Mouse (Mus musculus) urinary bladder, postnatal 4 days (tissue): ENCODE data around the gene Mrnip.

Experiments
- DNase-seq, 2 experiments: peaks; one replicate each; pipeline ENCODE4 v3.0.0; 2021 to 2022; ENCODE audit warnings: low spot score in 2 of 2

The Mrnip gene

DNA sequence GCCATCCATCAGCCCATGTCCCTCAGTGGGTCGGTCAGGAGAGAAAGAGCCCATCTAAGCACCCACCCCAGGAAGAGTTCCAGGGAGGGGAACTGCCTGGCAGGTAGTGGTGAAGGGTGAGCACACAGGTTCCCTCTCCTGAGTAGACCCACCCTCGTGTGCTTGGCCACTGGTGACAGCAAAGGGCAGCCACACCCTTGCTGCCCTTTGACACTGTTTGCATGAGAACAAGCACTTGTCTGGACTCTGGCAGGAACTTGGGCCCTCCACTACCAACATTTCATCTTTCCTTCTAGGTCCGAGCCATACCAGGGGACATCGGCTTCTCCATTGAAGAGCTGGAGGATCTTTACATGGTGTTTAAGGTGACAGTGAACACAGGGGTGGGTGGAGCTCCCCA lies 14.9 kb upstream of the Mrnip start:
- no peak for DNase-seq

DNA sequence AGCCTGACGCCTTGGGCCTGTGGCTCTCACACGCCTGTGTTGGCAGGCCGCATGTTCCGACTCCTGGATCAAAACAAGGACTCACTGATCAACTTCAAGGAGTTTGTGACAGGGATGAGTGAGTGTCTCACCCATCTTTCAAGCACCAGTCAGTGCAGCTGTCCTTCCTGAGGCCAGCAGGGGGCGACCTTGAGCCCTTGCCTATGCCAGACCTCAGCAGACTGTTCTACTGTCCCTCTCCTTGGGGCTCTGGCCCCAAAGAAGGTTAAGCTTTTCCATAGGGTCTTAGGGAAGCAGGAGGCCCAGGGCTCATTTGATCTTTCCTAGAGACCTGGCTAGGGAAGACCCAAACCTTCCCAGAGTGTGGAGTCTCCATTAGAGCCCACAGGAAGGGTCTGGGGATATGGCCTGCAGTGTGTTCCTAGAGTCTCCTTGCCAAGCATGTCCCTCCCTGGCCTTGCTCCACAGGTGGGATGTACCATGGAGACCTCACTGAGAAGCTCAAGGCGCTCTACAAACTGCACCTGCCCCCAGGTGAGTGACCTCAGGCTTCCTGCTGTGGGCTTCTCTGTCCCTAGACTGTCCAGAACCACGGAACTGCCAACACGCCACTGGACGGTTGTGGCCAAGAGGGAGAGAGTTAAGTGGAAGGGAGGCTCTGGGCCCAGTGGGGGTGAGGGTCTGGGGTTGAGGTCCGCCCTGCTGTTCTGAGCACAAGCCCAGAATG lies 12.5 kb upstream of the Mrnip start:
- DNase-seq = peak; percentile 43 to 59

DNA sequence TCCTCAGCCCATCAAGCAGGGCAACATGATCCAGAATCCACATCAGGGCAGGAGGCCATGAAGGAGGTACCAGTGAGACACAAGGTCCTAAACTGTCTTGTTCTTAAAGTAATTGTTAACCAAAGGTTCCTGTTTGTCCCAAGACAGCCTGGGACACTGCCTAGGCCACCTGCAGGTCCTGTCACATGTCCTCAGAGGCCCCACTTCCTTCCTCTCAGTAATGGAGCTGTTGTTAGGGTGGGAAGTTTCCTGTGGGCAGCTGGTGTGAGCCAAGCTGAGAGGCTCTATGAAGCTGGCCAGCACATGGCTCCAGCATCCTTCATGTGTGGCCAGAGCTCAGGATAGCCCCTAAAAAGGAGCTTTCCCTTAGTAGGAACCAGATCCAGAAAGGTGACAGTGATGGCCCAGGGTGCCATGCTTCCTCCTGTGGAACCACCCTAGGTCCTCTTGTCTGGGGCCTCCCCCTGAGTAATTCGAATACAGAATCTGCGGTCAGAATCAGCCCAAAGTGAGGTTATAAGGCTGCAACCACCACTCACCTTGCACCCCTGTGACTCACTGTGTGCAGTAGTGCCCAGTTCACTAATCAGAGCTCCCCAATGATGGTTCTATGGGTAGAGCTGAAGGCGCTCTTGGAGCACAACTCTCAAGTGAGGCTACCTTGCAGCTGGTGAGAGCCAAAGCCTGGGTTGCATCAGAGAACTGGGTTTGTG lies 11.8 kb upstream of the Mrnip start:
- DNase-seq = peak in 1 of 2 experiments; percentile 46

DNA sequence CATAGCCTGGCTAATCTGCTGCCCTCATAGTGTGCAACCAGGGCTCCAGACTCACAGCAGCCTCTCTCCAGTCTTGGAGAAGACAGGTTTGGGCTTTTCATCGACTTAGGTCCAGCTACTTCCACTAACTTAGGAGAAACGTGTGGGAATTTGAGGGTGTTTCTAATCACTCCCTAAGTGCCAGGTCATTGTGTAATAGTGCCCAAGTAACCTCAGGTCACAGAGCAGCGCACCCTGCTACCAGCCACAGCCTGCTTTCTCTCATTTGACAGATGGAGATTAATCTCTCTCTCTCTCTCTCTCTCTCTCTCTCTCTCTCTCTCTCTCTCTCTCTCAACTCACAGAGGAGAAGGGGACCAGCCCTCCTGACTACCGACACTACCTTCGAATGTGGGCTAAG lies 5.9 kb upstream of the Mrnip start:
- no peak for DNase-seq

DNA sequence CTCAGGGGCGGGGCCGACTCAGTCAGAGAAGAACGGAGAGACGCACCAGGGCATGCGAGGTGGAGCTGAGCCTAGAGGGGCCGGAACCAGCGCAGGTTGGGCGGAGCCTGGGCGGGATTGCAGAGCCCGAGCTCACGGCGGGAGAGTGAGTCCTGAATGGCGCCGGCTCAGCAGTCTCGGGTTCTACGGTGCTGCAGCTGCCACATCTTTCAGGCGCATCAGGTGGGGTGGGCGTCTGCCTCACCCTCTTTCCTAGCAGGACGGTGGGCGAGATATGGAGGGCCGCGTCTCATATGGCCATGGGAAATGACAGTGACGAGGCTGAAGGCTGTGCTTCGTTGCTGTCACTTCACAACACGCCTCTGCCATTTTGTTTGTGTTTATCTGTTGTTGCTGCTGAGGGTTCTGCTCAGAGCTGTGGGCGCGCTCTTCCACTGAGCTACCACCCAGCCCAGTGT lies 515 bp downstream of the Mrnip start:
- peak; percentile 94 to 96 for DNase-seq

DNA sequence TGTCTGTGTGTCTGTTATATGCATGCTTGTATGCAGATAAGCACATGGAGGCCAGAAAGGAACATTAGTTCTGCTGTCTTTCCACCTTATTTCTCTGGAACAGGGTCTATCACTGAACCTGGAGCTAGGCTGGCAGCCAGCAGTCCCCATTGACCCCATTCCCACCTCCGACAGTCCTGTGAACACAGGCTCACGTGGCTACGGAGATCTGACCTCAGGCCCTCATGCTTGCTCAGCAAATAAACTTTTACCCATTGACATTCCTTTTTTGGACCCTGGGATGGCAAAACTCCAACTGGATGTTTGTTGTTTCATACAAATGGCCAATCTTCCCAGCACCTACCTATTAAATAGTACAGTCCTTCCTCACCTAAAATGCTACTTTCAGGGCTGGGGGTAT lies 2.1 kb downstream of the Mrnip start:
- DNase-seq = no peak

DNA sequence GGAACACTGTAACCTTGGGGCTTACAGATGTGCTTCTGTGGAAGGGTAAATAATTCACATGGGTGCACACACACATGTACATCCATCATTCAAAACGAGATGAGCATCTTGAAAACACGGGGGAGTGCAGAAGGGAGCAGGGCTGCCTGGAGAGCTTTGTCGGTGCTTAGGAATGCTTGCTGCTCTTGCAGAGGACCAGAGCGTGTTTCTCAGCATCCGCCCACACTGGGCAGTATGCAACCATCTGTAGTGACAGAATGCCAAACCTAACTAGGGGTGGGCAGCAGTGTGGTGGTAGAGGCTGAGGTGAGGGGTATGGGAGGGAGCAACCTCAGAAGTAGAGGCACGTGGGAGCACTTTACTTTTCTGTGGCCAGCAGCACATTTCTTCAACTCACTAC lies 2.9 kb downstream of the Mrnip start:
- no peak for DNase-seq

DNA sequence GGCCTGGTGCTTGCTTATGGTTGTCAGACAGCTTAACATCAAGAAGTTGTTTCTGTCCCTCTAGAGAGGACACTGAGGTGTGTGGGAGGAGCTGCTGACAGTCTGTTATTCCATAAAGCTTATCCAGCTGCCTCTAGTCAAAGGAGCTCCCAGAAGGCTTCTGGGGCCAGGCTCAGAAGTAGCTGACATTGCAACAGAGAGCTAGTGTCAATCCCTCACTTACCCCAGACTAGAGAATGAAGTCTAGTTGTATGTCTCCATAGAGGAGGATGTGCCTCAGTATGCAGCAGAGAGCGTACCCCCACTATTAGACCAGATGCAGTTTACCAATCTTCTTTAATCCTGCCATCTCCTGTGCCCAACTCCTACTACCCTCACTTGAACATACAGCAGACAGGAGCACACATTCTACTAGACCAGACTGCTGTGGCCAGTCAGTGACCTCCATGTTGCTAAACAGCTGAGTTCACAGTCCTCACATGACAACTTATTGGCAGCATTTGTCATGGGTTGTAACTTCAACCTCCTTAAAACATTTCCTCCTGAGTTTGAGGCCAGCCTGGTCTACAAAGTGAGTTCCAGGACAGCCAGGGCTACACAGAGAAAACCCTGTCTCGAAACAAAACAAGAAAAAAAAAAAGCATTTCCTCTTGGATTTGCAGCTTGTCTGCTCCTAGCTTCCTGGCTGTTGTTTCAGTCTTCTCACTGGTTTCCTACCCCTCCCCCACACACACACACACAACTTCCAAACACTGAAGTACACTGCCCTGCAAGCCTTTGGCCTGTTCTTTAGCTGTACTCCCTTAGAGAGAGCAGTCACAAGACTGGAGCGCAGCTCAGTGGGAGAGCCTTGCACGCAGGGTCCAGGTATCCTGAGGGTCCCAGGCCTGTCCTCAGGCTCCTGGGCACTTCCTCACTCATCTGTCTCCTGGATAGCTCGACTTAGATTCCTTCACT lies 4.6 kb downstream of the Mrnip start:
- no peak for DNase-seq

DNA sequence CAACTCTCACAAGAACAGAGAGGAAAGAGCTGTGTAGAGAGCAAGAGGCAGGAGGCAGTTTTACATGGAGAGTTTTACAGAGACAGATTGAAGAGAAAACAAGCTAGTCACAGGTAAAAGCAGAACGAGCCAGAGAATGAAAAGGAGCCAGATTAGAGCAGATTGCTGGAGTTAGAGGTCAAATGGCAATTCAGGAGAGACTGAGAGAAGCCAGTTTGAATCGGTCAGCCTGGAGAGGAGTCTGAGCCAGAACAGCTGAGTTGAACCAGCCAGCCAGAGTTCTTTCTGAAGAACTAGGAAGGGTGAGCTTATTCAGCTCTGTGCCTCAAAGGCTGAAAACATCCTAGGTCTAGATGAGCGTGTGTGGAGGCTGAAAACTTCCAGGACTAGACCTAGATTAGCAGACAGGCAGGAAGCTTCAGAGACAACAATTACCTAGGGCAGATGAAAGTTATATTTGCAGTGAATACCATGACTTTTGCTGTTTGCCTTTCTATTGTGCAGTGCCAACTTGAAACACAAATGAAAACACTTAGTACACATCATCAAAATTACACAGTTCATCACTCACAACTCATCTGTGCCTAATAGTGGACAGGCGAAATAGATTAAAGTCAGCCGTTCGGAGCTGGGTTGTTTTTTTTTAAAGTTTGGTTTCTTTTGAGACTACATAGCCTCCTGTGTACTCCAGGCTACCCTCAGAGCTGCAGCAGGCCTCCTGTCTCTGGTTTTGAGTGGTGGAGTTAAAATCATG lies 6.4 kb downstream of the Mrnip start:
- no peak for DNase-seq

DNA sequence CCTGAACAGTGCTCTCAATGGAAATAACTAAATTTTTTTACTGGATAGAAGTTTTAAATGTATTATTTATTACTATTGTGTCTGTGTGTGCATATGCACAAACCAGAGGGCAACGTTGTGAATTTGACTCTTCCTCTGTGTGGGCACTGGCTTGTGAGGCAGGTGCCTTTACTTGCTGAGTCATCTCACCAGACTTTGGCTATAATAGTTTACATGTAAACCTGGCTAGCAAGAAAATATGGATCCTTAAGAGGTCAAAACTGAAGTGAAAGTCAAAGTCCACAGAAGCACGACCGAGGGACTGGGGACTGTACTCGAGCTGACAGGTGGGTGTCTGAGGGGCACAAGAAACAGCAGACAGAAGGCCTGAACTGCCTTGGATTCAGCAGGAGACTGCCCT lies 8.5 kb downstream of the Mrnip start:
- no peak for DNase-seq

DNA sequence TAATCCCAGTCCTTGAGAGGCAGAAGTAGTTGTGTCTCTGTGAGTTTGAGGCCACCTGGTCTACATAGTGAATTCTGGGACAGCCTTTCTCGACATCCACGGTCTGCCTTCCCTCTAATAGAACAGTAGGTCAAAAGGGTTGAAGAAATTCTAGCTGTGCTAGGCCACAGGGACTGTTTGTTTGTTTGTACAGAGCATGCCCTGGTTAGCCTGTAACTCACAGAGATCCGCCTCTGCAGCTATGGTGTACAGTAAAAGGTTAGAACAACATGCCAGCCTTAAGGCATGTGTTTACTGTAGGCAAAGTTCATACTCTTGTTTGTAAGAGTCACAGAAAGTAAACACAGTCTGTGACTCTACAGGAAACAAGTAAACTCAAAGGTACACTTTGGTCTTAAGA lies 10.5 kb downstream of the Mrnip start:
- DNase-seq = no peak

DNA sequence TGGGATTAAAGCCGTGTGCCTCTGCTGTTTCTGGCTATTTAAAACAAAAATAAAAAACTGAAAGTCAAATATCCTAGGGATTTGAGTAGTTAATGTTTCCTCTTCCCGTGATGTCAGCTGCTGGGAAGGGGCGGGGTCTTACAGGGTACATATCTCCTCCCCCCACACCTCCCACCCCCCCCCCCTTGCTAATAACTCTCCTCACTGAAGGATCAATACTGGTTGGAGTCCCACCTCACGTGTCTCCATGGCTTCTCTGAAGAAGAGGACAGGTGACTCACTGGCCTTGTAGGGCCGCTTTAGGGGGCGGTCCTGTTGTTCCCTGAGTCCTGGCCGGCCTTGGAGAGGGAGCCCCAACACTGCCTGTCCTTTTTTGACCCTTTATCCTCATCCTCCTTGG lies 14.4 kb downstream of the Mrnip start:
- DNase-seq = no peak

DNA sequence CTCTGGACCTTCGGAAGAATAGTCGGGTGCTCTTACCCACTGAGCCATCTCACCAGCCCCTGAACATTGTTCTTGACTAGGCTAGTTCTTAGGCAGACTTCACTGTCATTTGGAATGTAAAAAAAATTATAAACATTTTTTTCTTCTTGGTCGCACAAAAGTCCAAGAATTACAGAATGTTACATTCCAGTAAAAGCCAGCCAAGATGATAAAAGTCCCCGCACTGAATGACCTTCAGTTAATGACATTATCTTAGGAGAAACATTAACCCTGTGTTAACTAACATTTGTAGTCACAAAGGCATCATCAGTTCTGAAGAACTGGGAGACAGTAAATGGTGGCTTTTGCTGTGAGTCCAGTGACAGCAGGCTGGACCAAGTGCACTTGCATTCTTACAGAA lies 16.1 kb downstream of the Mrnip start:
- DNase-seq = no peak

DNA sequence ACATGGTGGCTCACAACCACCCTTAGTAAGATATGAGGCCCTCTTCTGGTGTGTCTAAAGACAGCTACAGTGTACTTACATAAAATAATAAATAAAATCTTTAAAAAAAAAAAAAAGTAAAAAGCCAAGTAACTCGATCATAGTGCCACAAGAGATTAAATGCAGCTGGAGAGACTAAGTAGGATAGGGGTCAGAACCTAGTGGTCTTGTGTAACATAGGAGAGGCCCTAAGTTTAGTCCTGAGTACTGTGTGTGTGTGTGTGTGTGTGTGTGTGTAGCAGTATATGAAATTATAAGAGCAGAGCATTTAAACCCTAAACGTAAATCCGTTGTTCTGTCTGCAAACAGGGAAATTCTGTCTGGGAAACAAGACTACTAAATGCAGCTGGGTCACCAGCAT lies 18.0 kb downstream of the Mrnip start:
- DNase-seq = no peak

DNA sequence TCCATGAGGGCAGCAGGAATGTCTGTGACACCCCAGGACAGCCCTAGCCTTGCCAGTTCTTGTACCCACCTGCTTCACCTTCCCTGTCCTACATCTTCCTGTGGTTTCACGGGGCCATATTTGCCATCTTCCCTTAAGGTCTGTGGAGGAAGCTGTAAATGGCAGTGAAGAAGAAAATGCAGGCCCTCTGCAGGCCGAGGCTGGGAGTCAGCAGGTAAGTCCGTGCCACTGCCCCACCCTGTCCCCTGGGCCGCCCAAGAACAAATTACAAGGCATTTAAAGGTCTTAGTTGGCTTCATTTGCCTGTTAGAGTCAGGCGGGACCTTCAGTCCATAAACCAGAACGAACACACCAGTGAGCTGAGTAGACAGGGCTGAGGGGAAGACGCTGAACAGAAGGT lies 19.8 kb downstream of the Mrnip start:
- DNase-seq = no peak

DNA sequence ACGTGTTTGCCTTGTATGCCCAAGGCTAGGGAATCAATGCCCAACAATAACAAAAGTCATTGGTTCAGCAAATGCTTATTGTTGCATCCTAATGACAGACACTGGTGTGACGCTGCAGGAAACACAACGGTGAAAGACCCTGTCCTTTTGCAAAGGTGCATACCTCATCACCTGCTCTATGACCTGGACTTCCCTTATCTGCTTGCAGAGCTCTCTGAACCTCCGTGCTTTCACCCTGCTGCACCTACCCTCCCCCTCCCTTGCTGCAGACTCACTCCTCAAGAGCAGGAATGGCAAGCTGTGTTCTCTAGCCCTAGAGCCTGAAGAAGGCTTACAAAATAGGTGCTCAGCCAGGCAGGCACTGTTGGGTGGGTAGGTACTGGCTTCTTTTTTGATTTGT lies 20.5 kb downstream of the Mrnip start:
- DNase-seq = no peak

DNA sequence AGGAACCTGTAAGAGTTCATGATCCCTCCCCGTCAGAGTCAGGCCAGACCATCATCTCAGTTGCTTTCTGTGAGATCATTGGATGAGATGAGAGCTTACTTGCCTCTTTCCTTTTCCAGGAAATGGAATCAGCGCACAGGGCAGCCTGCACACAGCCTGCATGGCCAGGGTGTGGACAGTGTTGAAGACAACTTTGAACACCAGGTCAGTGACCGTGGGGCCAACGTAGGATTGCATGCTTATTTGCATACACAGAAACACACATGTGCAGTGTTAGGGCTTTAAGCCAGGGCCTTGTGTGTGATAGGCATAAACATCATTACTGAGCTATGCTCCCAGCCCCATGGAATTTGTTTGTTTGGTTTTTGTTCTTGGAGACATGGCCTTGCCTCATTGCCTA lies 23.3 kb downstream of the Mrnip start:
- DNase-seq = no peak

DNA sequence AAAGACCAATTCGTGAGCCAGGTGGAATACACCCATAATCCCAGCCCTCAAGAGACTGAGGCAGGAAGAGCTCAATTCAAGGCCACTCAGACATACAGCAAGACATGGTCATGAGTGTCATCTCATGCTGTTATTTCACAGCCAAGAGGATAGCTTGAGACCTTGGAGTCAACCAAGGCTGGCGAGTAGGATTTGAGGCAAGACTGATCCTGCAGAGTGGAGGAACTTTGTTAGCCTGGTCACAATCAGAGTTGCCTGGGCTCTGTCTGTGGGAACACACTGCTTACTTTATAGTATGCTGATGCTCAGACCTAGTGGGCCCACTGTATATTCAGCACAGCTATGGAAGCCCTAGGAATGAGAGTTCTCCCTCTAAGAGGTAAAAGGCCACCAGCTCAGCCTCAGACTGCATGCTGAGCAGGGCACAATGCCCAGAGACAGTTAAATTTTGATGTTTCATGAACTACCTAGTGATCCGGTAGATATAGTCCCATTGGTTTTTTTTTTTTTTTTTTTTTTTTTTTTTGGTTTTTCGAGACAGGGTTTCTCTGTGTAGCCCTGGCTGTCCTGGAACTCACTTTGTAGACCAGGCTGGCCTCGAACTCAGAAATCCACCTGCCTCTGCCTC lies 24.1 kb downstream of the Mrnip start:
- DNase-seq = no peak

DNA sequence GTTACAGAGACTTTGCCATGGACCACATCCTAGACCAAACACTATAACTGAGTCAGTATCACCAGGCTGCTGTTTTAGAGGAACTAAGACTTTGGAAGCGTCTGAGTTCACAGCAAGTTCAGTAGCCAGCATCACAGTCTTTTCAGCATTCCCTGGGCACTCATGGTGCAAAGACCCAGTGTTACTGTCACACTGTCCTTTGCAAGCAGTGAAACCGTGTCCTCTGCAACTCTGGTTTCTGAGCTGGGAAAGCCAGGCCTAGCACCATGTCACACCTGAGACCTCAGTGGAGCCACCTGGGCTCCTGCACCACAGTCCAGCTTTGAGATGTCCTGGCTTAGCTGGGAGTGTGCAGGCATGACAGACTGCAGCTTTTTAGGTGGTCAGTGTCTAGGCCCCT lies 24.7 kb downstream of the Mrnip start:
- no peak for DNase-seq

DNA sequence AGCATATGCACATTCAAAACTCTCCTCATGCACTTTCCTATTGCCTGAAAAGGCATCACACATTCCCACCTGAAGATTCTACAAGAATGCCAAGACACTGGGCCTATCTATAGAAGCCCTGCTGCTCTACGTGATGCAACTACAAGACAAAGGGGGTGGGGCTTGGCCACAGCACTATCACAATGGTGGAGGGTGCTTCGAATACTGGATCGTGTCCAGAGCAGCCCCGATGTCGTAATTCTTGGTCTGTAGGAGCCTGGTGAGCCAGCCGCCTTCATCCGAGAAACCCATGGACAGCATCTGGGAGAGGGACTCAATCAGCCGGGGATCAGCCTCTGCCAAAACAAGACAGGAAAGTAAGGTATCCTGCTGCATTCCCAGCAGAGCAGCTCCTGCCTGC lies 26.4 kb downstream of the Mrnip start:
- DNase-seq = no peak

DNA sequence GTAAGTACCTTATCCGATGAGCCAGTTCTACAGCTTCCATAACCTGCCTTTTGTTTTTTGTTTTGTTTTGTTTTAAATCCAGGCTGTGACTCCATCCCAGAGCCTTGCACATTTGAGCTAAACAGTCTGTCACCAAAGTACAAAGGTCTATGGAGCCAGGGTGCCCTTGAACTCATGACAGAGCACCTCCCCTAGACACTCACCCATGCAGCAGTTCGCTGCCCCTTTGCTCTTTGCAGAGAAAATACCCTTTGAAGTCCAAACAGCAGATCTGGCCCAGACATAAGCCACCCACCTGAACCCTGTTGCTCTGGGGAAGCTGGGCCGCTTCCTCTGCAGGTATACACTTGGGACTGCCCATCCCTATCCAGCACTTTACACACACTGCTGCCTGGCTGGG lies 27.3 kb downstream of the Mrnip start:
- DNase-seq = no peak
